25 mouse cellular contexts compared by ENCODE assay signal in genomic region chr6:122274546-122274945, GRCm38 (mm10). TPM values are rescaled to one million over a fixed set of nuclear protein-coding genes. Genes with fewer than 3 reads are reported as not detected.
A peak's percentile ranks its signal among the peaks of the same experiment; 100 is the strongest.
DNase-seq lines count a peak whose midpoint lies in the region; ATAC-seq and TF ChIP-seq lines count a peak whose summit lies in the region.
"Had no signal": no experiment of that assay in that cellular context is flagged by ENCODE, and none has a peak within 500 bp of the region (broad histone marks: within the 10 kb centered on the region; RNA-seq: fewer than 3 reads in every experiment).

No protein-coding gene starts in this region.

- peak; percentile 31 for DNase-seq in G1E (ENCODE audit: low spot score)
- DNase-seq in liver, embryonic 11.5 days (ENCODE audit: low spot score), result no peak
- DNase-seq: adrenal gland, postnatal 10 days; cerebellum, adult 9-11 months; gastrocnemius, postnatal 36 days; heart, postnatal 36 days; kidney, adult 11 months; lung, postnatal 10 days; thymus, postnatal 25 days had no signal

- H3K9ac ChIP-seq in intestine, embryonic 16.5 days (ENCODE audit: low read depth, low read length), result no peak overlapping the region
- no peak overlapping the region for H3K9ac ChIP-seq in intestine, postnatal 0 days (ENCODE audit: low read depth, low read length)
- no peak overlapping the region for H3K9ac ChIP-seq in liver, embryonic 11.5 days (ENCODE audit: low read depth, low read length)
- no peak overlapping the region for H3K9ac ChIP-seq in forebrain, embryonic 16.5 days (replicated peaks; ENCODE audit: low read depth, low read length)
- H3K9ac ChIP-seq in kidney, embryonic 15.5 days, result no peak overlapping the region
- H3K9ac ChIP-seq: embryonic facial prominence, embryonic 12.5 days; heart, embryonic 15.5 days; hindbrain, embryonic 14.5 days; liver, embryonic 15.5 days; midbrain, embryonic 13.5 days had no signal

- no peaks in the 10 kb centered on the region for H3K27me3 ChIP-seq in intestine, embryonic 16.5 days (replicated peaks; ENCODE audit: control insufficient read depth, insufficient read depth, low read length)
- H3K27me3 ChIP-seq in intestine, postnatal 0 days (replicated peaks; ENCODE audit: control insufficient read depth, insufficient read depth, low read length), result no peaks in the 10 kb centered on the region
- H3K27me3 ChIP-seq in G1E (ENCODE audit: insufficient read depth, low read length), result no peaks in the 10 kb centered on the region
- H3K27me3 ChIP-seq in liver, embryonic 11.5 days (replicated peaks; ENCODE audit: control insufficient read depth, insufficient read depth, low read length), result no peaks in the 10 kb centered on the region
- H3K27me3 ChIP-seq in forebrain, embryonic 16.5 days (replicated peaks; ENCODE audit: control insufficient read depth, insufficient read depth, low read length), result no peaks in the 10 kb centered on the region
- no peaks in the 10 kb centered on the region for H3K27me3 ChIP-seq in kidney, embryonic 15.5 days
- H3K27me3 ChIP-seq: CH12.LX; embryonic facial prominence, embryonic 12.5 days; heart, embryonic 15.5 days; liver, embryonic 15.5 days; midbrain, embryonic 13.5 days had no signal

- no peaks in the 10 kb centered on the region for H3K9me3 ChIP-seq in intestine, embryonic 16.5 days (ENCODE audit: control insufficient read depth, low read length)
- no peaks in the 10 kb centered on the region for H3K9me3 ChIP-seq in intestine, postnatal 0 days (ENCODE audit: control insufficient read depth)
- no peaks in the 10 kb centered on the region for H3K9me3 ChIP-seq in G1E (replicated peaks)
- H3K9me3 ChIP-seq in liver, embryonic 11.5 days (ENCODE audit: control insufficient read depth, low read length), result no peaks in the 10 kb centered on the region
- H3K9me3 ChIP-seq in forebrain, embryonic 16.5 days (ENCODE audit: control insufficient read depth, low read length), result no peaks in the 10 kb centered on the region
- H3K9me3 ChIP-seq in kidney, embryonic 15.5 days (replicated peaks), result no peaks in the 10 kb centered on the region
- H3K9me3 ChIP-seq: embryonic facial prominence, embryonic 12.5 days; heart, embryonic 15.5 days; liver, embryonic 15.5 days; midbrain, embryonic 13.5 days had no signal

- no peak overlapping the region for H3K27ac ChIP-seq in intestine, embryonic 16.5 days (ENCODE audit: low read length)
- H3K27ac ChIP-seq in intestine, postnatal 0 days (ENCODE audit: low read depth, low read length), result no peak overlapping the region
- peak overlapping the region; percentile 19; the same call in 1 of the 2 replicates for H3K27ac ChIP-seq in liver, embryonic 11.5 days (ENCODE audit: low read depth, low read length)
- no peak overlapping the region for H3K27ac ChIP-seq in forebrain, embryonic 16.5 days (ENCODE audit: low read length)
- no peak overlapping the region for H3K27ac ChIP-seq in kidney, embryonic 15.5 days
- H3K27ac ChIP-seq: embryonic facial prominence, embryonic 12.5 days; heart, embryonic 15.5 days; hindbrain, embryonic 14.5 days; kidney, postnatal 0 days; liver, embryonic 15.5 days; midbrain, embryonic 13.5 days had no signal

- no peak overlapping the region for H3K4me3 ChIP-seq in intestine, embryonic 16.5 days (ENCODE audit: low read length)
- H3K4me3 ChIP-seq in intestine, postnatal 0 days (ENCODE audit: low read depth, low read length), result no peak overlapping the region
- H3K4me3 ChIP-seq in G1E (ENCODE audit: low read depth, low read length), result peak overlapping the region; percentile 58; the same call in 1 of the 2 replicates
- no peak overlapping the region for H3K4me3 ChIP-seq in liver, embryonic 11.5 days (ENCODE audit: low read depth, low read length)
- no peak overlapping the region for H3K4me3 ChIP-seq in forebrain, embryonic 16.5 days (replicated peaks; ENCODE audit: low read length)
- H3K4me3 ChIP-seq in kidney, embryonic 15.5 days (replicated peaks), result no peak overlapping the region
- H3K4me3 ChIP-seq: embryonic facial prominence, embryonic 12.5 days; heart, embryonic 15.5 days; liver, embryonic 15.5 days; midbrain, embryonic 13.5 days had no signal

- H3K4me2 ChIP-seq in intestine, embryonic 16.5 days (ENCODE audit: low read depth, low read length), result no peak overlapping the region
- H3K4me2 ChIP-seq in intestine, postnatal 0 days (replicated peaks; ENCODE audit: low read depth), result no peak overlapping the region
- peak overlapping the region; percentile 42 for H3K4me2 ChIP-seq in liver, embryonic 11.5 days
- H3K4me2 ChIP-seq in forebrain, embryonic 16.5 days (ENCODE audit: low read length), result no peak overlapping the region
- no peak overlapping the region for H3K4me2 ChIP-seq in kidney, embryonic 15.5 days
- H3K4me2 ChIP-seq: embryonic facial prominence, embryonic 12.5 days; heart, embryonic 15.5 days; hindbrain, embryonic 14.5 days; liver, embryonic 15.5 days; midbrain, embryonic 13.5 days had no signal

- WGBS in intestine, embryonic 16.5 days, result 38% methylated on average over 5 of the region's 5 CpGs
- 24% methylated on average over 5 of the region's 5 CpGs for WGBS in intestine, postnatal 0 days
- 18% methylated on average over 5 of the region's 5 CpGs for WGBS in liver, embryonic 11.5 days
- WGBS in forebrain, embryonic 16.5 days, result 72% methylated on average over 5 of the region's 5 CpGs
- 62% methylated on average over 5 of the region's 5 CpGs for WGBS in kidney, embryonic 15.5 days

- no peaks in the 10 kb centered on the region for H3K36me3 ChIP-seq in intestine, embryonic 16.5 days (ENCODE audit: control insufficient read depth, insufficient read depth, low read length)
- H3K36me3 ChIP-seq in intestine, postnatal 0 days (ENCODE audit: control insufficient read depth, insufficient read depth), result no peaks in the 10 kb centered on the region
- H3K36me3 ChIP-seq in G1E (replicated peaks), result no peaks in the 10 kb centered on the region
- no peaks in the 10 kb centered on the region for H3K36me3 ChIP-seq in liver, embryonic 11.5 days (ENCODE audit: control insufficient read depth, insufficient read depth, low read length)
- no peaks in the 10 kb centered on the region for H3K36me3 ChIP-seq in forebrain, embryonic 16.5 days (ENCODE audit: control insufficient read depth, insufficient read depth)
- H3K36me3 ChIP-seq in kidney, embryonic 15.5 days, result no peaks in the 10 kb centered on the region
- H3K36me3 ChIP-seq: embryonic facial prominence, embryonic 12.5 days; heart, embryonic 15.5 days; liver, embryonic 15.5 days; midbrain, embryonic 13.5 days had no signal

- no peak for TF ChIP-seq CTCF in intestine, postnatal 0 days (IDR thresholded peaks at IDR 0.05; ENCODE audit: low read depth)
- TF ChIP-seq CTCF in G1E (IDR thresholded peaks at IDR 0.05; ENCODE audit: low read depth, low read length), result no peak

- ATAC-seq in intestine, embryonic 16.5 days, result peak; percentile 40; the same call in 1 of the 2 replicates
- no peak for ATAC-seq in intestine, postnatal 0 days
- peak; percentile 92 for ATAC-seq in G1E (ENCODE audit: extremely low read depth, insufficient number of reproducible peaks, low FRiP score, poor library complexity, severe bottlenecking)
- peak; percentile 75 for ATAC-seq in liver, embryonic 11.5 days (replicated peaks; ENCODE audit: low FRiP score)
- ATAC-seq in megakaryocyte progenitor cell, adult 5-6 weeks (replicated peaks; ENCODE audit: poor library complexity), result peak; percentile 73
- no peak for ATAC-seq in cerebellum, adult (ENCODE audit: insufficient number of reproducible peaks, low FRiP score, low TSS enrichment)
- no peak for ATAC-seq in forebrain, embryonic 16.5 days
- no peak for ATAC-seq in kidney, embryonic 15.5 days (replicated peaks; ENCODE audit: low FRiP score)
- ATAC-seq: midbrain, embryonic 13.5 days had no signal

- no peaks in the 10 kb centered on the region; the same call in 1 of the 2 replicates for H3K4me1 ChIP-seq in intestine, embryonic 16.5 days (ENCODE audit: control insufficient read depth, insufficient read depth, low read length)
- H3K4me1 ChIP-seq in intestine, postnatal 0 days (replicated peaks; ENCODE audit: control insufficient read depth, insufficient read depth, low read length), result no peaks in the 10 kb centered on the region
- H3K4me1 ChIP-seq in G1E (ENCODE audit: insufficient read depth, low read depth, low read length), result peaks cover 56% of the 10 kb centered on the region
- H3K4me1 ChIP-seq in liver, embryonic 11.5 days (replicated peaks; ENCODE audit: control insufficient read depth, insufficient read depth, low read length), result peaks cover 8% of the 10 kb centered on the region
- no peaks in the 10 kb centered on the region for H3K4me1 ChIP-seq in forebrain, embryonic 16.5 days (replicated peaks; ENCODE audit: control insufficient read depth, insufficient read depth, low read length)
- no peaks in the 10 kb centered on the region for H3K4me1 ChIP-seq in kidney, embryonic 15.5 days
- H3K4me1 ChIP-seq: embryonic facial prominence, embryonic 12.5 days; heart, embryonic 15.5 days; midbrain, embryonic 13.5 days had no signal

RNA-seq across cellular contexts. Expression of gene Klrg1, which starts 8.1 kb away (rescaled TPM):
- not detected in 2 replicates for polyA plus RNA-seq in intestine, embryonic 16.5 days (2015; fragmentation: Nextera tagmentation; extraction: Ambion mirVana)
- polyA plus RNA-seq in intestine, postnatal 0 days (2015; fragmentation: Nextera tagmentation; extraction: Ambion mirVana), result 0.08 TPM in 1 of 2 replicates, not detected in the other
- total RNA-seq in G1E (2014; fragmentation: Nextera tagmentation) (2.1 and 3.8 TPM in 2 replicates), G1E (2017) (0.70 and 0.93 TPM in 2 replicates)
- 0.03 TPM in 1 of 2 replicates, not detected in the other for polyA plus RNA-seq in G1E (2012)
- not detected in 2 replicates for polyA plus RNA-seq in liver, embryonic 11.5 days (2014; fragmentation: Nextera tagmentation; extraction: Ambion mirVana)
- total RNA-seq in megakaryocyte progenitor cell, adult 5-6 weeks (2015), result 0.12 TPM in 1 of 2 replicates, not detected in the other
- not detected in 2 replicates for total RNA-seq in megakaryocyte progenitor cell, adult 5-6 weeks (2017)
- 0.40 and 0.87 TPM in 2 replicates for polyA plus RNA-seq in forebrain, embryonic 16.5 days (2015; fragmentation: Nextera tagmentation; extraction: Ambion mirVana)
- not detected in 2 replicates for polyA plus RNA-seq in kidney, embryonic 15.5 days (2015; fragmentation: Nextera tagmentation; extraction: Ambion mirVana)
- total RNA-seq: gastrocnemius, adult 18-20 months; gastrocnemius, postnatal 36 days; heart, postnatal 36 days had no signal
- polyA plus RNA-seq: forebrain, embryonic 11.5 days; heart, embryonic 15.5 days; liver, embryonic 15.5 days; neural tube, embryonic 11.5 days had no signal

RNA-seq across cellular contexts. Expression of gene M6pr, which starts 34.0 kb away (rescaled TPM):
- 142 and 147 TPM in 2 replicates for polyA plus RNA-seq in intestine, embryonic 16.5 days (2015; fragmentation: Nextera tagmentation; extraction: Ambion mirVana)
- polyA plus RNA-seq in intestine, postnatal 0 days (2015; fragmentation: Nextera tagmentation; extraction: Ambion mirVana), result 91.7 and 92.2 TPM in 2 replicates
- total RNA-seq in G1E (2014; fragmentation: Nextera tagmentation) (174 and 190 TPM in 2 replicates), G1E (2017) (521 and 552 TPM in 2 replicates)
- 23.0 and 27.4 TPM in 2 replicates for polyA plus RNA-seq in G1E (2012)
- polyA plus RNA-seq in liver, embryonic 11.5 days (2014; fragmentation: Nextera tagmentation; extraction: Ambion mirVana), result 154 and 168 TPM in 2 replicates
- 195 and 214 TPM in 2 replicates for total RNA-seq in megakaryocyte progenitor cell, adult 5-6 weeks (2015)
- total RNA-seq in megakaryocyte progenitor cell, adult 5-6 weeks (2017), result 441 and 452 TPM in 2 replicates
- polyA plus RNA-seq in forebrain, embryonic 16.5 days (2015; fragmentation: Nextera tagmentation; extraction: Ambion mirVana), result 57.0 and 62.4 TPM in 2 replicates
- 113 and 116 TPM in 2 replicates for polyA plus RNA-seq in kidney, embryonic 15.5 days (2015; fragmentation: Nextera tagmentation; extraction: Ambion mirVana)

Comparison
In these comparisons a context has a peak if more than half of its experiments do, and no peak if none do; other contexts are left out.
1. ATAC-seq: peak in intestine, embryonic 16.5 days (single experiment), G1E (single experiment), liver, embryonic 11.5 days (single experiment) and megakaryocyte progenitor cell, adult 5-6 weeks (single experiment); none in intestine, postnatal 0 days (single experiment), cerebellum, adult (single experiment), forebrain, embryonic 16.5 days (single experiment) and kidney, embryonic 15.5 days (single experiment).